Mouse (Mus musculus): ENCODE data around the gene Rnf26.

GRCm38 (mm10) chr9:44071914-44072598 is 41.3 kb downstream of the Rnf26 start:
- no peak for TF ChIP-seq POLR2A (IDR thresholded peaks at IDR 0.05; ENCODE audit: low read depth, low read length)
- no peak for TF ChIP-seq CTCF (conservative IDR thresholded peaks at IDR 0.05; ENCODE audit: insufficient read depth, insufficient read length, low read depth, low read length)

Data from kidney, adult 2 months (tissue).